Mouse (Mus musculus): ENCODE measurements around the gene Trim28. TPM values are rescaled to one million over a fixed set of nuclear protein-coding genes. Genes with fewer than 3 reads are reported as not detected.

Gene Trim28
- polyA plus RNA-seq, 1 experiment from 2014 or later, result 251 TPM

- no peaks in the 10 kb centered on the region for H3K36me3 ChIP-seq (ENCODE audit: control insufficient read depth, insufficient read depth, low read length)
- no peak overlapping the region for H3K4me2 ChIP-seq (ENCODE audit: low read depth, low read length)
- peaks cover 13% of the 10 kb centered on the region; the same call in 1 of the 2 replicates for H3K4me1 ChIP-seq (ENCODE audit: control insufficient read depth, insufficient read depth, low read length)
- no peak overlapping the region for H3K27ac ChIP-seq (ENCODE audit: low read depth, low read length)
- no peak overlapping the region for H3K9ac ChIP-seq (replicated peaks; ENCODE audit: low read depth, low read length)
- peaks cover 18% of the 10 kb centered on the region for H3K27me3 ChIP-seq (ENCODE audit: control insufficient read depth, insufficient read depth, low read length)
- H3K9me3 ChIP-seq (ENCODE audit: control insufficient read depth, low read length), result no peaks in the 10 kb centered on the region
- no peak overlapping the region for H3K4me3 ChIP-seq (ENCODE audit: low read depth, low read length)
- no peak for ATAC-seq (ENCODE audit: low read depth)
- 83% methylated on average over 6 of the region's 6 CpGs for WGBS
Measured at GRCm38 (mm10) chr7:13042511-13042910, 43.6 kb downstream of the Trim28 start.

GRCm38 (mm10) chr7:13043120-13043444 lies 44.2 kb downstream of the Trim28 start:
- no peak for ATAC-seq (ENCODE audit: low read depth)
- H3K9ac ChIP-seq (replicated peaks; ENCODE audit: low read depth, low read length), result no peak overlapping the region
- H3K4me1 ChIP-seq (ENCODE audit: control insufficient read depth, insufficient read depth, low read length), result peaks cover 13% of the 10 kb centered on the region; the same call in 1 of the 2 replicates
- H3K27ac ChIP-seq (ENCODE audit: low read depth, low read length), result no peak overlapping the region
- WGBS, result 39% methylated on average over 16 of the region's 16 CpGs
- peak overlapping the region; percentile 44 for H3K4me3 ChIP-seq (ENCODE audit: low read depth, low read length)
- no peaks in the 10 kb centered on the region for H3K36me3 ChIP-seq (ENCODE audit: control insufficient read depth, insufficient read depth, low read length)
- peak overlapping the region; percentile 87 for H3K4me2 ChIP-seq (ENCODE audit: low read depth, low read length)
- peaks cover 18% of the 10 kb centered on the region for H3K27me3 ChIP-seq (ENCODE audit: control insufficient read depth, insufficient read depth, low read length)
- no peaks in the 10 kb centered on the region for H3K9me3 ChIP-seq (ENCODE audit: control insufficient read depth, low read length)

GRCm38 (mm10) chr7:13043445-13044253 lies 44.7 kb downstream of the Trim28 start:
- ATAC-seq (ENCODE audit: low read depth), result peak; percentile 52
- H3K4me3 ChIP-seq (ENCODE audit: low read depth, low read length), result peak overlapping the region; percentile 44
- H3K27me3 ChIP-seq (ENCODE audit: control insufficient read depth, insufficient read depth, low read length), result peaks cover 18% of the 10 kb centered on the region
- H3K4me1 ChIP-seq (ENCODE audit: control insufficient read depth, insufficient read depth, low read length), result peaks cover 11% of the 10 kb centered on the region; the same call in 1 of the 2 replicates
- H3K27ac ChIP-seq (ENCODE audit: low read depth, low read length), result peak overlapping the region; percentile 71
- peak overlapping the region; percentile 87 for H3K4me2 ChIP-seq (ENCODE audit: low read depth, low read length)
- peak overlapping the region; percentile 72 for H3K9ac ChIP-seq (replicated peaks; ENCODE audit: low read depth, low read length)
- no peaks in the 10 kb centered on the region for H3K36me3 ChIP-seq (ENCODE audit: control insufficient read depth, insufficient read depth, low read length)
- H3K9me3 ChIP-seq (ENCODE audit: control insufficient read depth, low read length), result no peaks in the 10 kb centered on the region
- 5% methylated on average over 80 of the region's 88 CpGs for WGBS

DNA sequence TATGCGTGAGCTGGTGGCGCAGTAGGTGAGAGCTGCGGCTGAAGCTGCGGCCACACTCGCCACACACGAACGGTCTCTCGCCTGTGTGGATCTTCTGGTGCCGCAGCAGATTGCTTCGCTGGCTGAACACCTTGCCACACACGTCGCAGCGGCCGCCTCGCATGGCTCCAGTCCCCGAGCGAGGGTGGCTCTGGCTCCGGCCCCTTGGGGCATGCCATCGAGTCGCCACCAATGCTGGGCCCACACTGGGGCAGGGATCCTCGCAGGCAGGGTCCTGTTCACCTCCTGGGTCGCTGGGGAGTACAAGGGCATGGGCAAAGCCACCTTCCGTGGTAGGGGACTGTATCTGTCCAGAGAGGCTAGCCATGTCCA lies 45.3 kb downstream of the Trim28 start:
- Histone ChIP-seq H3K4me1 (ENCODE audit: control insufficient read depth, insufficient read depth, low read length) (0 out of 2 replicates have a peak, but pooled peaks cover 8% of the 10 kb centered on the region), H3K27me3 (ENCODE audit: control insufficient read depth, insufficient read depth, low read length) (peaks cover 18% of the 10 kb centered on the region), H3K27ac (ENCODE audit: low read depth, low read length) (peak overlapping the region; percentile 71), H3K9me3 (ENCODE audit: control insufficient read depth, low read length) (no peaks in the 10 kb centered on the region), H3K4me3 (ENCODE audit: low read depth, low read length) (peak overlapping the region; percentile 44), H3K4me2 (ENCODE audit: low read depth, low read length) (peak overlapping the region; percentile 87), H3K36me3 (ENCODE audit: control insufficient read depth, insufficient read depth, low read length) (no peaks in the 10 kb centered on the region), H3K9ac (replicated peaks; ENCODE audit: low read depth, low read length) (peak overlapping the region; percentile 72)
- ATAC-seq (ENCODE audit: low read depth), result no peak; the same call in none of the 2 replicates
- WGBS, result 3% methylated on average over 23 of the region's 23 CpGs

- WGBS, result 12% methylated on average over 2 of the region's 2 CpGs
- peak; percentile 44 for ATAC-seq (ENCODE audit: low read depth)
Measured at GRCm38 (mm10) chr7:13046084-13046483, 47.2 kb downstream of the Trim28 start.

DNA sequence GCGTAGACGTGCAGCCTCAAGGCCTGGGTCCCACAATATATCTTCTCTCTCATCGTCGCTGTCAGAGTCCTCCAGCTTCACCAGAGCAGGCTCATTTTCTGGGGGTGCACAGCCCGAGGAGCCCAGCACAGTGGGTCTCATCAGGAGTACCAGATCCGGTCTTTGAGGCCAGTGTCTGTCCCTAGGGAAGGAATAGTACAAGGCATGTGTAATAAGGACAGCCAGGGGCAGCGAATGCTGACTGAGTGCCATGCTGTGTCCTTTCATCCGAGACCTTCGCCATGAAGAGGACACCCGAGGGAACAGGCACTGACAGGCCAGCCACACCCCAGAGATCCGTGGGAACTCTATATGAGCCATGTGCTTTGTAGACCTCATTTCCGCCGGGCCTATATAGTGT lies 54.1 kb downstream of the Trim28 start:
- Histone ChIP-seq H3K4me1 (ENCODE audit: control insufficient read depth, insufficient read depth, low read length) (no peaks in the 10 kb centered on the region), H3K27me3 (ENCODE audit: control insufficient read depth, insufficient read depth, low read length) (no peaks in the 10 kb centered on the region), H3K27ac (ENCODE audit: low read depth, low read length) (no peak overlapping the region), H3K36me3 (ENCODE audit: control insufficient read depth, insufficient read depth, low read length) (no peaks in the 10 kb centered on the region), H3K9me3 (ENCODE audit: control insufficient read depth, low read length) (no peaks in the 10 kb centered on the region), H3K4me2 (ENCODE audit: low read depth, low read length) (no peak overlapping the region), H3K9ac (replicated peaks; ENCODE audit: low read depth, low read length) (no peak overlapping the region), H3K4me3 (ENCODE audit: low read depth, low read length) (no peak overlapping the region)
- ATAC-seq (ENCODE audit: low read depth), result no peak
- WGBS, result 92% methylated on average over 13 of the region's 13 CpGs

More at GRCm38 (mm10) chr7:13046084-13046483, 47.2 kb downstream of the Trim28 start:
- Histone ChIP-seq H3K27ac (ENCODE audit: low read depth, low read length) (no peak overlapping the region), H3K9me3 (ENCODE audit: control insufficient read depth, low read length) (no peaks in the 10 kb centered on the region), H3K27me3 (ENCODE audit: control insufficient read depth, insufficient read depth, low read length) (peaks cover 18% of the 10 kb centered on the region), H3K4me1 (ENCODE audit: control insufficient read depth, insufficient read depth, low read length) (0 out of 2 replicates have a peak, but pooled peaks cover 8% of the 10 kb centered on the region), H3K4me3 (ENCODE audit: low read depth, low read length) (no peak overlapping the region), H3K4me2 (ENCODE audit: low read depth, low read length) (no peak overlapping the region), H3K36me3 (ENCODE audit: control insufficient read depth, insufficient read depth, low read length) (no peaks in the 10 kb centered on the region), H3K9ac (replicated peaks; ENCODE audit: low read depth, low read length) (no peak overlapping the region)

DNA sequence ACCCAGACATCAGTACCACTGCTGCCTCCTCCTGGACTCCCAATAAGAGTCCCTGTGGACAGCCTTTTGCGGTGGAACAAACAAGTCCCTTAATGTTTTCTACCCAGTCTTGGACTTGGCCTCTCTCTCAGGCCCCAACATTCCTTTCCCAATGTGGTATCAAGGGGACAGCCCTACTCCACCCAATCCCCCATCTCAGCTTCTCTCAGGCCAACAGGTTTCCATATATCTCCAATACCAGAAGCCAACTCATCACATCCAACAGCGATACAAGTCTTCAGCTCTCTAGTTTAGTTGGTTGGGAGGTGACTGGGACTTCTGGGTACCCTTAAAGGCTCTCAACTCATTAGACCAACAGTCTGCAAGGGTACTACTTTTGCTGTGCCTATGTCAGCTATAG lies 54.6 kb downstream of the Trim28 start:
- 84% methylated on average over 2 of the region's 2 CpGs for whole genome bisulfite sequencing
- Histone ChIP-seq H3K4me3 (ENCODE audit: low read depth, low read length) (peak overlapping the region; percentile 42), H3K9me3 (ENCODE audit: control insufficient read depth, low read length) (no peaks in the 10 kb centered on the region), H3K4me1 (ENCODE audit: control insufficient read depth, insufficient read depth, low read length) (no peaks in the 10 kb centered on the region), H3K36me3 (ENCODE audit: control insufficient read depth, insufficient read depth, low read length) (no peaks in the 10 kb centered on the region), H3K4me2 (ENCODE audit: low read depth, low read length) (peak overlapping the region; percentile 44), H3K27ac (ENCODE audit: low read depth, low read length) (no peak overlapping the region), H3K9ac (replicated peaks; ENCODE audit: low read depth, low read length) (peak overlapping the region; percentile 62; the same call in 1 of the 2 replicates), H3K27me3 (ENCODE audit: control insufficient read depth, insufficient read depth, low read length) (no peaks in the 10 kb centered on the region)
- no peak for ATAC-seq (ENCODE audit: low read depth)

DNA sequence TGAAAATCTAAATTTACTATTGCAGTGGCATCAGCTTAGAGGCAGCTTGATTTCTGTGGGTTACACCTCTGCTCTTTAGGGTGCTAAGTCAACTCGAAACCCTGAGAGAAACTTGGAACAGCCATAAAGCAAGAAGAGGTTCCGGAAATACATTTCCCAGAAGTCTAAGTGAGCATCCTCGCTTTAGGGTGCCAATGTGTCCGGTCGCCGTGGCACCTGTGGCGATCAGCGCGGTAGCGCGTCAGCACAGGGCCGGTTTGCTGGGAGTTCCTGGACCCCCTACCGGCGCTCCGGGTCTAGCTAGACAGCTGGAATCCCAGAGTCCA lies 55.0 kb downstream of the Trim28 start:
- under 1% methylated on average over 15 of the region's 15 CpGs for WGBS
- Histone ChIP-seq H3K4me1 (ENCODE audit: control insufficient read depth, insufficient read depth, low read length) (no peaks in the 10 kb centered on the region), H3K9ac (replicated peaks; ENCODE audit: low read depth, low read length) (peak overlapping the region; percentile 62; the same call in 1 of the 2 replicates), H3K27ac (ENCODE audit: low read depth, low read length) (peak overlapping the region; percentile 92), H3K27me3 (ENCODE audit: control insufficient read depth, insufficient read depth, low read length) (no peaks in the 10 kb centered on the region), H3K4me3 (ENCODE audit: low read depth, low read length) (peak overlapping the region; percentile 42), H3K36me3 (ENCODE audit: control insufficient read depth, insufficient read depth, low read length) (no peaks in the 10 kb centered on the region), H3K4me2 (ENCODE audit: low read depth, low read length) (peak overlapping the region; percentile 44), H3K9me3 (ENCODE audit: control insufficient read depth, low read length) (no peaks in the 10 kb centered on the region)
- no peak for ATAC-seq (ENCODE audit: low read depth)

DNA sequence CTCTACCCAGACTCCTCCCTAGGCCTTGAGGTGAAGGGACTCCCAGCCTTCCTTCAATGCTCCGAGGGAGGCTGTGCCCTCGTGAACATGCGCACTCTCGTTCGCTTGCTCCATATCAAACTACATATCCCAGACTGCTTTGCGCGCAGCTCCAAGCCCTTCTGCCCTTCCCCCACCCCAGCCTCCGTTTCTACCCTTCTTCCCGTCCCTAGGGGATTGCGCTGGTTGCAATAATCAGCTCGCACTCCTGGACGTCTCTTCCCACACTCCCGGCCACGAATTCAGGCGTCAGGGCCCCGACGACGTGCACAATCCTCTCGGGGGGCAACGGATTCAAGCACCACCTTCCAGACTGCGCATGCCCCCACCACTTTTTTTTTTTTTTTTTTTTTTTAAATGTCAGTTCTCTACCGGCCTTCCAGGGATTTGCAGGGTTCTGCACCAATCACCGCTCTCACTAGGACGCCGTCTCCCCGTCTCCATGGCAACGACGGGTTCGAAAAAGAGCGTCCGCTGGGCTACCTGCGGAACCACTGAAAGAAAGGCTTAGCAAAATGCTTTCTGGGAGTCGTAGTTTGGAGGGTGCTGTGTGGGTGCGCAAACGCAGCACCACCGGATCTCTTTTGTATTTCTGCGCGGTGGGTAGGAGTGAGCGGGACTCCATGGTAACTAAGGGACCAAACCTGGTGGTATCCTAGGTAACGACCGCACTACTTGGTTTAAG lies 55.5 kb downstream of the Trim28 start, which contains the start of gene Mzf1:
Gene Mzf1, minus strand, starts transcription at position 478 of the 724 bp plus-strand sequence.
- Histone ChIP-seq H3K9me3 (ENCODE audit: control insufficient read depth, low read length) (no peaks in the 10 kb centered on the region), H3K9ac (replicated peaks; ENCODE audit: low read depth, low read length) (peak within 1 kb of the TSS; percentile 62), H3K36me3 (ENCODE audit: control insufficient read depth, insufficient read depth, low read length) (no peaks in the 10 kb centered on the region), H3K4me3 (ENCODE audit: low read depth, low read length) (peak within 1 kb of the TSS; percentile 42), H3K27me3 (ENCODE audit: control insufficient read depth, insufficient read depth, low read length) (no peaks in the 10 kb centered on the region), H3K27ac (ENCODE audit: low read depth, low read length) (peak within 1 kb of the TSS; percentile 92), H3K4me2 (ENCODE audit: low read depth, low read length) (peak within 1 kb of the TSS; percentile 44), H3K4me1 (ENCODE audit: control insufficient read depth, insufficient read depth, low read length) (no peaks in the 10 kb centered on the region)
- ATAC-seq (ENCODE audit: low read depth), result peak; percentile 96
- under 1% methylated on average over 41 of the region's 41 CpGs for WGBS

Measured in neural tube, embryonic 14.5 days (tissue).